Mouse (Mus musculus): ENCODE results near the gene Abhd12b.

DNA sequence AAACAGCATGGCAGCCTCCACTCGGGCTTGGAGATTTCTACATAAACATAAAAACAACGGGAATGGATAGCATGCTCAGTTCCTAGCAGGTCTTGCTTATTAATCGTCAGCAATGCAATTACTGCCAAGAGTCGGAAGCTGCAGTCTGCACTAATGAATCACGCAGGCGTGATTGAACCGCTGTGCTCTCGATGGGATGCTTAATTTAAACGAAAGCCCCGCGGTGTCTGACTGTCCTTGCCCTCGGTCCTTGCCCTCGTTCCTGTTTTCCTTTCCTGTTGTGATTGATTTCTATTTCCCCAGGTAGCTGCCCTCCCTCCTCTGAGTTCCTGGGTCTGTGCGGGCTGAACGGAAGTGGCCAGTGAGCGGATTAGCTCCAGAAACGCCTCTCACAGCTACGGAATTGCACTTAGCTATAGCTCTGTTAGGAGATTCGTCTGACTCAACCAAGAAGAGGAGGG is 38.4 kb downstream of the Abhd12b start:
- no peak for TF ChIP-seq POLR2A (IDR thresholded peaks at IDR 0.05; ENCODE audit: borderline replicate concordance, insufficient read depth, low read length)
- no peak for TF ChIP-seq CTCF (IDR thresholded peaks at IDR 0.05; ENCODE audit: borderline replicate concordance, insufficient read depth, low read depth, low read length)
